Mouse (Mus musculus): ENCODE measurements around the gene Ptpa. TPM values are rescaled to one million over a fixed set of nuclear protein-coding genes. Genes with fewer than 3 reads are reported as not detected.
A peak's percentile ranks its signal among the peaks of the same experiment; 100 is the strongest.
"Not testable (repeated sequence)": the region's sequence is repeated elsewhere in the genome, so short reads cannot be mapped to it uniquely, and the experiment has no call there.

Ptpa gene
- polyA plus RNA-seq, 1 experiment from 2014 or later = 66.6 TPM

DNA sequence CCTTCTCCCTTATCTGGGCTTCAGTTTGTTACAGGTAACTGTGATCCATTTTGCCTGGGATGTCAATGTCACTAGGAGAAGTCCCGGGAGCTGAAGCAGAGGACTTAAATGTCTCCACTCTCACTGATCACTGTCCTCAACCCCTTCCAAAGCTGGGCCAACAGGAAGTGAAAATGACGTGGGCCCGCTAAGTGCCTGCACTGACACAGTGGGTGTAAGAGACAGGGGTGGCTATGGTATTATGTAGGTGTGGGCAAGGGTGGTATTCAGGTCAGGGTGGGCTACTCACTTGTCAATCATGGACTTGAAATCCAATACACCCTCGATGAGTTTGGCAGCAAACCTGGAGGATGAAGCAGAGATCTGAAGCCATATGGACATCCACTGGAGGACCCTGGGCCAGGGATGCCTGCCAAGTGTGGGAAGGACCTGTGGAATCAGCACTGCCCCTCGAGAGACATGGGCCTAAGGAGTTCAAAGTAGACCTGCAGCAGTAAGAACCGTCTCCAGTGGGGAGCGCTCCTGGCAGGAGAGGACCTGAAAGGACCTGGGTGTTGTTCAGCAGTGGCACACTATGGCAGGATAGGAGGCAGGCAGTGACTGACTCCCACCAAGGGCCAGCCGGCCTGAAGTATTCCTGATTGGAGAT lies 7.3 kb upstream of the Ptpa start:
- Histone ChIP-seq H3K36me3 (ENCODE audit: control insufficient read depth, insufficient read depth, low read length) (peaks cover 70% of the 10 kb centered on the region), H3K4me3 (ENCODE audit: low read depth, low read length) (no peak overlapping the region), H3K4me1 (ENCODE audit: control insufficient read depth, insufficient read depth, low read length) (no peaks in the 10 kb centered on the region), H3K9ac (ENCODE audit: low read length) (no peak overlapping the region), H3K9me3 (replicated peaks; ENCODE audit: control insufficient read depth, low read length) (no peaks in the 10 kb centered on the region), H3K27ac (ENCODE audit: low read depth, low read length) (no peak overlapping the region), H3K27me3 (replicated peaks; ENCODE audit: control insufficient read depth, insufficient read depth, low read length) (no peaks in the 10 kb centered on the region), H3K4me2 (ENCODE audit: low read length) (no peak overlapping the region)
- DNase-seq (ENCODE audit: low spot score) = no peak
- ATAC-seq = no peak
- WGBS = 88% methylated on average over 8 of the region's 8 CpGs

DNA sequence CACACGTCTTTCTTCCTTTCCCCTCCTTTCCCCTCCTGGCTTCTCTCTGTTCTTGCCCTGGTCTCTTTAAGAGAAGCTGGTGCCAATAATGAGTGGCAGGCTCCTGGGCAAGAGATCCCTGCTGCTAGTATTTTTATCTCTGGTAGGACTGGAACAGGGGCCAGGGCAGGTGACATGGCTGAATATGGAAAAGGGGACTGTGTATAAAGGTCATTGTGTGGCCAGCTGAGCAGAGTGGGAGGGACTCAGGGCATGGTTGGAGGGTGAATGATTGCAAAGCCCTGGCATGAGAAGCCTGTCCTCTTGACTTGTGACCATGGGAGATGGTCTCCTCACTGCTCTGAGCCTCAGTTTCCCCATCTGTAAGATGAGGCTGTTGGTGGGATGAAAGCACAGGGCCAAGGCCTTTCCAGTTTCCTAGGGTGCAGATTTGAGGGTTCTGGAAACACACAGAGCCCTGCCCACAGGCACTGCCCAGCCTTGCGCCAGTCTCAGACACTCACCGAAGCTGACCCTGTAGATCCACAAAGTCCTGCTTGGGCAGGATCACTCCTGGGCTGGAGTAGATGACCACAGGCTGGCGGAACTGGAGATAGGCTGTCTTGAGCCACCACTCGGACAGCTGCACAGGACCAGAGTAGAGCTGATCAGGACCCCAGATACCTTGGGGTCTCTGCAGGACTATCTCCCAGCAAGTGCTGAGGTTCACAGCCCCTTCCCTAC lies 6.2 kb upstream of the Ptpa start:
- H3K9ac ChIP-seq (ENCODE audit: low read length) = no peak overlapping the region
- no peak for DNase-seq (ENCODE audit: low spot score)
- peaks cover 62% of the 10 kb centered on the region for H3K36me3 ChIP-seq (ENCODE audit: control insufficient read depth, insufficient read depth, low read length)
- peaks cover 2% of the 10 kb centered on the region; the same call in 1 of the 2 replicates for H3K4me1 ChIP-seq (ENCODE audit: control insufficient read depth, insufficient read depth, low read length)
- WGBS = 89% methylated on average over 5 of the region's 5 CpGs
- no peak overlapping the region for H3K4me3 ChIP-seq (ENCODE audit: low read depth, low read length)
- no peak for ATAC-seq
- no peak overlapping the region for H3K27ac ChIP-seq (ENCODE audit: low read depth, low read length)
- H3K27me3 ChIP-seq (replicated peaks; ENCODE audit: control insufficient read depth, insufficient read depth, low read length) = no peaks in the 10 kb centered on the region
- H3K9me3 ChIP-seq (replicated peaks; ENCODE audit: control insufficient read depth, low read length) = no peaks in the 10 kb centered on the region
- H3K4me2 ChIP-seq (ENCODE audit: low read length) = no peak overlapping the region

DNA sequence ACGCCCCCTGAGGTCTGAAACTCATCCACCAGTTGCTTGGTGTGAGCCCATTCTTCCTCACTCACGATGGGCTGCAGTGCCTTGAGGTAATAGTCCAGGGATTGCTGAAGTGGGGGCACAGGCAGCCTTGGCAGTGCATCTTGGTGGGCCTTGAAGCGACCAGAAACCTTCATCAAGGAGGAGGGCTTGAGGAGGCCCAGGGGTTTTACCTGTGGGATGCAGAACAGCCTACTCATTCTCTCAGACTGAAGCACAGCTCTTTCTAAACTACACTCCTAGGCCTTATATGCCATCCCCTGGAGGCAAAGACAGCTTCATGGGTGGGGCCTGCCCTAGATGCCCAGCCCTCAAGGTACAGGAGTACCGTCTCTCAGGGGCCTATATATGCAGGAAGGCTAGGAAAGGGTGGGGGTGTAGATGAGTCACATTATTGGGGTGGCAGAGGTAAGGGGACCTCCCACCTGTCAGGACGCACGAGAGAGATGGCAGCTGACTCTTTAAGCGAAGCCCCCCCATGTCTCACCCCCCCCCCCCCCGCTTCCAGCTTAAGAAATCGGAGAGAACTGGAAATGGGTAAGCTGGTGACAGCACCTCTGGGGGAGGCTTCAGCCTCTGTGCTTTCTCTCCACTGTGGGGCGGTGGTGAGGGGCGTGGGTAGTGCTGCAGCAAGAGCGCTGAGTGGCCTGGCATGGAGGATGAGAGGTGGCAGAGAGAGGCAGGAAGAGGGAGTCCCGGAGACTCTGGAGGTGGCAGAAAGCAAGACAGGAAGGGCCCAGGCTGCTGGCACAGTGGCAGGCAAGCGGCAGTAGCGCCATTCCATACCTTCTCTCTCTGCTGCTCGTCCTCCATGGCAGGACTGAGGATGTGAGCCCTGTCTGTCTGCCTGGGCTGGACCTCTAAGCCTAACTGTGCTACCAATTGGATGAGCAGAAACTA lies 2.5 kb upstream of the Ptpa start:
- no peak overlapping the region; the same call in 1 of the 2 replicates for H3K9ac ChIP-seq (ENCODE audit: low read length)
- H3K27me3 ChIP-seq (replicated peaks; ENCODE audit: control insufficient read depth, insufficient read depth, low read length) = no peaks in the 10 kb centered on the region
- H3K4me1 ChIP-seq (ENCODE audit: control insufficient read depth, insufficient read depth, low read length) = peaks cover 4% of the 10 kb centered on the region; the same call in 1 of the 2 replicates
- ATAC-seq (no peak), DNase-seq (ENCODE audit: low spot score) (no peak)
- WGBS = 74% methylated on average over 16 of the region's 16 CpGs
- peaks cover 27% of the 10 kb centered on the region for H3K36me3 ChIP-seq (ENCODE audit: control insufficient read depth, insufficient read depth, low read length)
- H3K4me2 ChIP-seq (ENCODE audit: low read length) = no peak overlapping the region
- no peak overlapping the region for H3K4me3 ChIP-seq (ENCODE audit: low read depth, low read length)
- H3K27ac ChIP-seq (ENCODE audit: low read depth, low read length) = no peak overlapping the region
- H3K9me3 ChIP-seq (replicated peaks; ENCODE audit: control insufficient read depth, low read length) = no peaks in the 10 kb centered on the region

DNA sequence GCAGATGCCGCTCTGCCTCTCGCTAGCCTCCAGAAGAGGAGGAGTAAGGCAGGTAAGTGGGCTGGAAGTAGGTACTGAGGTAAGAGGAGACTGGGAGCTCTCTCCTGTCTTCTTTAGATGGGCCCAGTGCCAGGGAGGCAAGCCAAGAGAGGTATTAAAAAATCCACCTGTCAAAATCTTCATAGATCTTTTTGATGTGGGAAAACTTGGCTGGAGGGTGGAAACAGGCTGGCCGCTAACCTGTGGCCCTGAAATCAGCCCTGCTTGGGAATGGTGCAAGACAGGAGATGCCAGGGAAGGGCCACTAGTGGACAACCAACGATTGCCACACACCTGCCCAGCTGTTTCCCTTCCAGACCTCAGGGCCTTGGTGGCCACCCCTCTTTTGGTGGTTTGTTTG lies 1.7 kb upstream of the Ptpa start:
- H3K4me3 ChIP-seq (ENCODE audit: low read depth, low read length) = no peak overlapping the region
- DNase-seq (ENCODE audit: low spot score) = no peak
- no peaks in the 10 kb centered on the region for H3K27me3 ChIP-seq (replicated peaks; ENCODE audit: control insufficient read depth, insufficient read depth, low read length)
- no peak for ATAC-seq
- H3K4me2 ChIP-seq (ENCODE audit: low read length) = peak overlapping the region; percentile 81; the same call in 1 of the 2 replicates
- H3K9ac ChIP-seq (ENCODE audit: low read length) = no peak overlapping the region; the same call in 1 of the 2 replicates
- no peaks in the 10 kb centered on the region for H3K9me3 ChIP-seq (replicated peaks; ENCODE audit: control insufficient read depth, low read length)
- 96% methylated on average over 4 of the region's 4 CpGs for WGBS
- H3K27ac ChIP-seq (ENCODE audit: low read depth, low read length) = no peak overlapping the region
- peaks cover 19% of the 10 kb centered on the region for H3K36me3 ChIP-seq (ENCODE audit: control insufficient read depth, insufficient read depth, low read length)
- H3K4me1 ChIP-seq (ENCODE audit: control insufficient read depth, insufficient read depth, low read length) = peaks cover 10% of the 10 kb centered on the region

DNA sequence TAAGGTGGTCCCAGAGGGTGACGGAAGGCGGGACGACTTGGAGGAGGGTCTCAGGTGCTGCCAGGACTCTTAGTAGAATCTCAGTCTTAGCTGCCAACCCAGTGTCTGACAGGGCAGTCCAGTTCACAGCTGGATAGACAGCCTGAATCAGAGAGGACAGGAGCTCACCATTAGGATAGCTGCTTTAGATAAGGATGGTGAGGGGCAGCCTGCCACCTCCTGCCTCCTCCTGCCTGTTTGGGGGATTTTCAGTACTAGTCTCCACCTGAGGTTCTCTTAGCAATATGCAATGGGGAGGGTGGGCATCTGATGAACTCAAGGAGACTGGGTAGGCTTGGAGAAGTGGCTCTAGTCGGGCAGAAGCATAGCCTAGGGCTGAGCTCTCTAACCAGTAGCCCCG lies 1.2 kb upstream of the Ptpa start:
- WGBS = 54% methylated on average over 5 of the region's 5 CpGs
- H3K4me2 ChIP-seq (ENCODE audit: low read length) = peak overlapping the region; percentile 81
- peaks cover 14% of the 10 kb centered on the region for H3K36me3 ChIP-seq (ENCODE audit: control insufficient read depth, insufficient read depth, low read length)
- H3K4me3 ChIP-seq (ENCODE audit: low read depth, low read length) = peak overlapping the region; percentile 86
- no peak for DNase-seq (ENCODE audit: low spot score)
- H3K4me1 ChIP-seq (ENCODE audit: control insufficient read depth, insufficient read depth, low read length) = peaks cover 10% of the 10 kb centered on the region
- no peaks in the 10 kb centered on the region for H3K27me3 ChIP-seq (replicated peaks; ENCODE audit: control insufficient read depth, insufficient read depth, low read length)
- H3K9me3 ChIP-seq (replicated peaks; ENCODE audit: control insufficient read depth, low read length) = no peaks in the 10 kb centered on the region
- peak overlapping the region; percentile 94 for H3K9ac ChIP-seq (ENCODE audit: low read length)
- no peak overlapping the region for H3K27ac ChIP-seq (ENCODE audit: low read depth, low read length)
- 0 out of 2 replicates have a peak, but pooled peaks have one; percentile 0 for ATAC-seq

DNA sequence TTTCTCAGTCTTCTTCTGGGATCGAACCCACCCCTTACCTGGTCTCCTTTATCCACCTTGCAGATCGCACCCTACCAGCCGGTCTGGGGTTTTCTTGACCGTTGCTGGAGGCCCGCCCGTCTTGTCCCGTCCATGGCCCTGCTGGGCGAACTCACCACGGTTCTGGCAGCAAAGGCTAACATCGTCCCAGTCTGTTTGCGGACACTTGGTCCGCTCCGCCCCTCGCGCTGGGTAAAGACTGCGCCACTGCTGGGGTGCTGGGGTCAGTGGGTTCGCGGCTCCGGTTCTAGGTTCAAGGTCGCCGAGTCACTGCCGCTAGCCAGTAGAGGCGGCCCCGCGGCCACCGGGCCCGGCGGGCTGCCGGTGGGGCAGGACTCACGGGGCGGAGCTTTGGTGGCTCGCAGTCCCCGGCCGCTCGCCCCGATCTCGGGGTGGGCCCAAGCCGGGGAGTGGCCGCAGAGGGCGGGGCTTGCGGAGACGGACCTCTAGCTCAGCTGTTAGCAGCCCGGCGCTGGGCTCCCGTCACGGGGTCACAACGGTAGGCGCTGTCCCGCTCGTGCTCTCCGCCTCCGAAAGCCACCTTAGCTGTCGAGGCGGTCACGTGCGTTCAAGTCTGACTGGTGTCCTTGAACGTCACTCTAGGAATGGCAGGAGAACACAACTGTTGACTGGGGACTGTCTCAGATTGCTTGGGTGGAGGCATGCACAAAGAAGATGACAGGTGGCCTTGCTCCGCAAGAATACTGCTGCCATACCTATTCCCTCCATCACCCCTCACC lies 493 bp upstream of the Ptpa start, which contains the start of gene Crat:
TSS of gene Crat (minus strand) at position 657 of the 779 bp plus-strand sequence.
- no peaks in the 10 kb centered on the region for H3K9me3 ChIP-seq (replicated peaks; ENCODE audit: control insufficient read depth, low read length)
- peak within 1 kb of the TSS; percentile 86 for H3K4me3 ChIP-seq (ENCODE audit: low read depth, low read length)
- H3K27ac ChIP-seq (ENCODE audit: low read depth, low read length) = peak within 1 kb of the TSS; percentile 97
- peak within 1 kb of the TSS; percentile 81 for H3K4me2 ChIP-seq (ENCODE audit: low read length)
- H3K36me3 ChIP-seq (ENCODE audit: control insufficient read depth, insufficient read depth, low read length) = peaks cover 8% of the 10 kb centered on the region
- DNase-seq (ENCODE audit: low spot score) = peak; percentile 82
- 1% methylated on average over 58 of the region's 58 CpGs for WGBS
- peak; percentile 86 for ATAC-seq
- peaks cover 10% of the 10 kb centered on the region for H3K4me1 ChIP-seq (ENCODE audit: control insufficient read depth, insufficient read depth, low read length)
- H3K27me3 ChIP-seq (replicated peaks; ENCODE audit: control insufficient read depth, insufficient read depth, low read length) = no peaks in the 10 kb centered on the region
- peak within 1 kb of the TSS; percentile 94 for H3K9ac ChIP-seq (ENCODE audit: low read length)

DNA sequence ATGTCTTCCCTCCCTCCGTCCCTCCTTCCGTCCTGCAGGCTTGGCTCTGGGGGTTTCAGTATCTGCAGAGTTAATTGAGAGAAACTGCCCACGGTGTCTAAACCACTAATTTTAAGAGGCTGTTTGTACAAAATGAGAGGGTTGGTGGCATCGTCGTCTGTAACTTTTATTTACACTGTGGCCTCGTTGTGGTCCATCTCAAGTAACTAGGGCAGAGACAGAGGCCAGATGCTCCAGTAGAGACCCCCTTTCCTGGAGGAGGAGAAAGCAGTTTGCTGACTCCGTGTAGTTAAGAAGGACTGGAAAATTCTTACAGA lies 768 bp downstream of the Ptpa start:
- peak overlapping the region; percentile 97 for H3K27ac ChIP-seq (ENCODE audit: low read depth, low read length)
- peak overlapping the region; percentile 86 for H3K4me3 ChIP-seq (ENCODE audit: low read depth, low read length)
- peak overlapping the region; percentile 94 for H3K9ac ChIP-seq (ENCODE audit: low read length)
- H3K27me3 ChIP-seq (replicated peaks; ENCODE audit: control insufficient read depth, insufficient read depth, low read length) = no peaks in the 10 kb centered on the region
- DNase-seq (ENCODE audit: low spot score) (no peak), ATAC-seq (no peak)
- WGBS = 1% methylated on average over 7 of the region's 7 CpGs
- peaks cover 10% of the 10 kb centered on the region for H3K4me1 ChIP-seq (ENCODE audit: control insufficient read depth, insufficient read depth, low read length)
- peak overlapping the region; percentile 81 for H3K4me2 ChIP-seq (ENCODE audit: low read length)
- H3K36me3 ChIP-seq (ENCODE audit: control insufficient read depth, insufficient read depth, low read length) = 0 out of 2 replicates have a peak, but pooled peaks cover 6% of the 10 kb centered on the region
- no peaks in the 10 kb centered on the region for H3K9me3 ChIP-seq (replicated peaks; ENCODE audit: control insufficient read depth, low read length)

DNA sequence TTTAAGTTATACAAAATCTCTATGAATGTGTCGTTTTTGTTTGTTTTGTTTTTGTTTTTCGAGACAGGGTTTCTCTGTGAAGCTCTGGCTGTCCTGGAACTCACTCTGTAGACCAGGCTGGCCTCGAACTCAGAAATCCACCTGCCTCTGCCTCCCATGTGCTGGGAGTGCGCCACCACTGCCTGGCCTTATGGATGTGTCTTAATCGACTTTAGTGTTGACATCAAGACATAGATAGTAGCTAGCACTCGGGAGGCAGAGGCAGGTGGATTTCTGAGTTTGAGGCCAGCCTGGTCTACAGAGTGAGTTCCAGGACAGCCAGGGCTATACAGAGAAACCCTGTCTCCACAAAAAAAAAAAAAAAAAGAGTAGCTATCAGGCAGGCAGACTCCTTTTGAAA lies 1.3 kb downstream of the Ptpa start:
- H3K36me3 ChIP-seq (ENCODE audit: control insufficient read depth, insufficient read depth, low read length); ATAC-seq; H3K9me3 ChIP-seq (replicated peaks; ENCODE audit: control insufficient read depth, low read length); H3K27me3 ChIP-seq (replicated peaks; ENCODE audit: control insufficient read depth, insufficient read depth, low read length); H3K9ac ChIP-seq (ENCODE audit: low read length); DNase-seq (ENCODE audit: low spot score); H3K27ac ChIP-seq (ENCODE audit: low read depth, low read length): not testable (repeated sequence)
- H3K4me3 ChIP-seq (ENCODE audit: low read depth, low read length) = peak overlapping the region; percentile 86; the same call in 1 of the 2 replicates
- H3K4me1 ChIP-seq (ENCODE audit: control insufficient read depth, insufficient read depth, low read length) = peaks cover 10% of the 10 kb centered on the region
- WGBS = 77% methylated on average over 6 of the region's 6 CpGs
- H3K4me2 ChIP-seq (ENCODE audit: low read length) = peak overlapping the region; percentile 81

Data from forebrain, embryonic 14.5 days (tissue).